In the genomic region with DNA sequence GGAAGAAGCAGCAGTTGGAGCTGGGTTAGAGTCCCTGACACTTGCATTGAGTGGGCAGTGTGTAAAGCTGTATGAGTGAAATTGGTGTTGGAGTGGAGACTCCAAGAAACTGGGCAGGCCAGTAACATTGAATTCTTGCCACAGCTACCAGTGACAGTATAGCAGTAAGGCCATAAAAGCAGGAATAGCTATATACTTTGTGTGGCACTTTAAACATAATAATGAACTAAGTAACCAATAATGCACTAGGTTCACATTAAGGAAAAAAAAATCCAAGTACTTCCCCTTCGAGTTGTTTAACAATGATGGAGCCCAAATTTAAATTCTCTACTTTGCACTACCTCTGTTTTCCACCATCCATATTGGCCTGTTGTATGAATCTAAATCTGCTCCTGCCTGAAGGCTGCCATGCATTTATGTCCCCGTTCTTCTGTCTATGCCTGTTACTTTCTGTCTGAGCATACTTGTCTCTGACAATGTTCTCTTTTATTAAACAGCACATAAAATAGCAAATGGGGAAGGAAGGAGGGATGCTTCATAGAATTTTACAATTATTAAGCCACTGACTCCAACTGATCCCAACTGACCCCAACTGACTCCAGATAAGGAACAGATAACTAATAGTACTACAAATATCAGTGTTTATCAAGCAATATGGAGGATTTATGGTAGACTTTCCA, we compare ENCODE assay signal across 16 mouse cellular contexts.
"Had no signal": no experiment of that assay in that cellular context is flagged by ENCODE, and none has a peak within 500 bp of the region (broad histone marks: within the 10 kb centered on the region; RNA-seq: fewer than 3 reads in every experiment).

No protein-coding gene starts in this region.

- DNase-seq: cerebellum, adult 9-10 months; cerebellum, adult 9-11 months; cerebellum, postnatal 10 days; cerebellum, postnatal 14 days; cerebellum, postnatal 25 days; cerebellum, postnatal 36 days; embryo, embryonic 11 days; forebrain, postnatal 0 days; gastrocnemius, adult 2 months; gastrocnemius, postnatal 10 days; gastrocnemius, postnatal 14 days; gastrocnemius, postnatal 25 days; gastrocnemius, postnatal 36 days; heart, adult 11 months; heart, adult 18-20 months; heart, adult 2 months had no signal
